Mouse (Mus musculus) MEL (cell line): ENCODE results near the gene Zfp473. TPM values are rescaled to one million over a fixed set of nuclear protein-coding genes. Genes with fewer than 3 reads are reported as not detected.

ENCODE experiments used
- DNase-seq: peaks from one replicate; pipeline ENCODE4 v3.0.0; 2011; ENCODE audit warnings: low read depth, low spot score
- H3K27ac ChIP-seq: 2 replicates; pipeline ENCODE4 v1.5.1; 2012; ENCODE audit warnings: low read depth, mild to moderate bottlenecking, control low read depth, low read length, moderate library complexity; ENCODE audit not compliant: control insufficient read depth
- H3K27me3 ChIP-seq, 2 experiments: fragments of 150-350 bp in 1 of 2; sonication (generic) in 1 of 2; 2 replicates each; pipeline ENCODE4 v1.6.1; 2012; ENCODE audit warnings: low read length in 2 of 2, mild to moderate bottlenecking in 2 of 2, improper control_type of control experiment in 1 of 2, moderate library complexity in 1 of 2; ENCODE audit not compliant: insufficient read depth in 2 of 2, control insufficient read depth in 1 of 2
- H3K36me3 ChIP-seq, 2 experiments: 2 replicates each; pipeline ENCODE4 v1.6.1; 2012 to 2014; ENCODE audit warnings: low read length in 2 of 2, improper control_type of control experiment in 1 of 2, inconsistent platforms in 1 of 2, mild to moderate bottlenecking in 1 of 2; ENCODE audit not compliant: insufficient read depth in 2 of 2, control insufficient read depth in 1 of 2
- H3K4me1 ChIP-seq, 2 experiments: fragments of 150-350 bp in 1 of 2; sonication (generic) in 1 of 2; 2 replicates each; pipeline ENCODE4 v1.6.1; 2012; ENCODE audit warnings: low read length in 2 of 2, improper control_type of control experiment in 1 of 2, mild to moderate bottlenecking in 1 of 2; ENCODE audit not compliant: insufficient read depth in 2 of 2, control insufficient read depth in 1 of 2
- H3K4me3 ChIP-seq, 2 experiments: fragments of 150-350 bp in 1 of 2; sonication (generic) in 1 of 2; 2 replicates each; pipeline ENCODE4 v1.5.1; 2012; ENCODE audit warnings: low read depth in 2 of 2, low read length in 2 of 2, mild to moderate bottlenecking in 2 of 2, moderate library complexity in 2 of 2, control low read depth in 1 of 2, improper control_type of control experiment in 1 of 2; ENCODE audit not compliant: control insufficient read depth in 1 of 2, insufficient read depth in 1 of 2
- H3K79me2 ChIP-seq: 2 replicates; pipeline ENCODE4 v1.6.1; 2012; ENCODE audit warnings: mild to moderate bottlenecking, low read length, moderate library complexity; ENCODE audit not compliant: control insufficient read depth, poor library complexity, insufficient read depth
- H3K9ac ChIP-seq: 2 replicates; pipeline ENCODE4 v1.6.1; 2012; ENCODE audit warnings: low read depth, mild to moderate bottlenecking, control low read depth, low read length, moderate library complexity; ENCODE audit not compliant: control insufficient read depth, poor library complexity, severe bottlenecking
- H3K9me3 ChIP-seq: fragments of 150-350 bp; sonication (generic); replicated peaks from 2 replicates; pipeline ENCODE4 v1.6.1; 2012; ENCODE audit warnings: mild to moderate bottlenecking, low read length, improper control_type of control experiment, moderate library complexity; ENCODE audit not compliant: insufficient read depth
- CHD1 ChIP-seq: IDR thresholded peaks from 2 replicates; pipeline ENCODE4 v1.6.1; 2012; ENCODE audit warnings: low read depth, mild to moderate bottlenecking, inconsistent platforms, low read length, improper control_type of control experiment
- CHD2 ChIP-seq: IDR thresholded peaks from 2 replicates; pipeline ENCODE4 v1.6.1; 2011; ENCODE audit warnings: low read length, improper control_type of control experiment
- CTCF ChIP-seq, 3 experiments: IDR thresholded peaks in 2 of 3; conservative IDR thresholded peaks in 1 of 3; 2 replicates each; pipeline ENCODE4 v1.5.1; 2011 to 2012; ENCODE audit warnings: low read length in 3 of 3, low read depth in 2 of 3, mild to moderate bottlenecking in 2 of 3, improper control_type of control experiment in 1 of 3, inconsistent platforms in 1 of 3, mixed read lengths in 1 of 3, moderate library complexity in 1 of 3; ENCODE audit not compliant: control insufficient read depth in 1 of 3, insufficient read depth in 1 of 3, poor library complexity in 1 of 3, severe bottlenecking in 1 of 3
- GATA1 ChIP-seq: IDR thresholded peaks from 2 replicates; pipeline ENCODE4 v1.6.1; 2011; ENCODE audit warnings: low read depth, low read length, improper control_type of control experiment
- MAFK ChIP-seq: IDR thresholded peaks from 2 replicates; pipeline ENCODE4 v1.6.1; 2011; ENCODE audit warnings: low read depth, mild to moderate bottlenecking, low read length, improper control_type of control experiment, borderline replicate concordance
- MAX ChIP-seq: IDR thresholded peaks from 2 replicates; pipeline ENCODE4 v1.6.1; 2011; ENCODE audit warnings: low read length, improper control_type of control experiment
- MXI1 ChIP-seq: IDR thresholded peaks from 2 replicates; pipeline ENCODE4 v1.6.1; 2011; ENCODE audit warnings: mild to moderate bottlenecking, low read depth, low read length, improper control_type of control experiment
- POLR2A ChIP-seq, 2 experiments: IDR thresholded peaks; 2 replicates each; pipeline ENCODE4 v1.6.1; 2011 to 2012; ENCODE audit warnings: low read length in 2 of 2, mild to moderate bottlenecking in 2 of 2, control low read depth in 1 of 2, improper control_type of control experiment in 1 of 2, low read depth in 1 of 2, moderate library complexity in 1 of 2; ENCODE audit not compliant: control insufficient read depth in 1 of 2, insufficient read depth in 1 of 2, poor library complexity in 1 of 2
- POLR2AphosphoS5 ChIP-seq: IDR thresholded peaks from 2 replicates; pipeline ENCODE4 v1.6.1; 2012; ENCODE audit warnings: low read depth, borderline replicate concordance, mild to moderate bottlenecking, inconsistent platforms, low read length, moderate library complexity, mixed read lengths
- SIN3A ChIP-seq: IDR thresholded peaks from 2 replicates; pipeline ENCODE4 v1.6.1; 2012; ENCODE audit warnings: low read length, improper control_type of control experiment, inconsistent platforms
- polyA plus RNA-seq, 2 experiments: library from polyadenylated mRNA; stranded (reverse) in 1 of 2; unstranded in 1 of 2; fragments of >175 nt in 1 of 2; fragments of >200 nt in 1 of 2; gene quantifications; 2 replicates each; pipeline versions ENCODE4 v1.2.1 to v1.2.4; 2012; ENCODE audit warnings: low replicate concordance in 2 of 2, low read depth in 1 of 2; ENCODE audit not compliant: insufficient read length in 2 of 2, insufficient read depth in 1 of 2, missing spikeins in 1 of 2
- total RNA-seq: library from RNA; depleted of rRNA; stranded (reverse); fragments of 300-350 nt; gene quantifications from 2 replicates; pipeline ENCODE4 v1.2.3, GENCODE M21; 2012

Zfp473 gene
- total and polyA plus RNA-seq, 3 experiments, result 0.65 to 0.96 TPM; not detected in 1

DNA sequence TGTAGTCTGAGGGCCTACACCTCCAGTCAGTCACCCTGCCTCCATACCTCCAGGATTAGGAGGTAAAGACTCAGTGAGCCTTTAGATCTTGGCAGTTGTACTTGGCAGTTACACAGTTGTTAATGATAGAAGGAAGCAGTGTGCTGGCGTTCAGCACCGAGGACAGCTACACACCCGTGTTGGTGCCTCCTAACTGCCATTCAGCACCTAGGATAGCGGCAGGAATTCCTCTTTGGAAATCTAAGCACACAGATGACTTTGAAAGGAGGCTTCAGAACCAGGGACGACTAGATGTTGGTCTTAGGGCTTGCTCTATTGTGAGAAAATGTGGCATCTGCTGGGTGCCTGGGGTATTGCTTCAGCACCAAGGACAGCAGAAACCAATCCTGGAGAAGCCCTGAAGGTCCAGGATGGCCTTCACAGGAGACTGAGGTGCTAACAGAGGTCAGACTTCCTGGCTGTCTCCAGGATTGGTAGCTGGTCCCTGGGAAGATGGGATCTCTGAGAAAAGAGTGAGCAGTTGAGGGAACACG, 19.3 kb upstream of the Zfp473 start:
- H3K27me3 ChIP-seq, result no peaks in the 10 kb centered on the region
- H3K9ac ChIP-seq, result no peak overlapping the region
- H3K36me3 ChIP-seq, result peaks cover 0 to 4% of the 10 kb centered on the region in 2 experiments; a peak in 1 of 4 replicates
- no peak overlapping the region for H3K27ac ChIP-seq
- no peak for TF ChIP-seq CHD1
- TF ChIP-seq SIN3A, result peak; percentile 100
- TF ChIP-seq MXI1, result peak; percentile 99
- TF ChIP-seq MAX, result no peak
- H3K9me3 ChIP-seq, result no peaks in the 10 kb centered on the region
- DNase-seq, result peak; percentile 81
- H3K4me3 ChIP-seq, result no peak overlapping the region
- no peaks in the 10 kb centered on the region for H3K79me2 ChIP-seq
- peaks cover 0 to 2% of the 10 kb centered on the region in 2 experiments; a peak in 1 of 4 replicates for H3K4me1 ChIP-seq

DNA sequence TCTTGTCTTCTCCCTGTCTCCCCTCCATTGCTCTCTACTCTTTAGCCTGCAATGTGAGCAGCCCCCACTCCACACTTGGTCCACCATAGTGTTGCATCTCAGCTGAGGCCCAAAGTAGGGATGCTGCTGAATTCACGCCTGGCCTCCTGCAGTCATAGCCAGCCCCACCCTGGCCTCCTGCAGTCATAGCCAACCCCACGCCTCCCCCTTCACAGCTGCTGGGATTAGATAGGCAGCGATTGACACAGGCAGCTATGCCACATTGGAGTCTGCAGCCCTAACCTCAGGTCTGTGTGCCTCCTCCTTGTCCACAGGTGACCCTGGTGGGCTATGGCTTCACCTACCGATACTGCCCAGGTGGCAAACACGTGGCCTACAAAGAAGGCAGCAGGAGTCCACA, 17.3 kb upstream of the Zfp473 start:
- DNase-seq, result no peak
- H3K36me3 ChIP-seq, result peaks cover 0 to 4% of the 10 kb centered on the region in 2 experiments; a peak in 1 of 4 replicates
- TF ChIP-seq POLR2AphosphoS5 (no peak), CHD1 (no peak), CTCF (IDR thresholded peaks at IDR 0.05 in 2 of 3, conservative IDR thresholded peaks at IDR 0.05 in 1 of 3; ENCODE audit: control insufficient read depth in 1 of 3, insufficient read depth in 1 of 3, low read depth in 2 of 3, low read length in 3 of 3, poor library complexity in 1 of 3, severe bottlenecking in 1 of 3) (no peak), POLR2A (IDR thresholded peaks at IDR 0.05; ENCODE audit: control insufficient read depth in 1 of 2, insufficient read depth in 1 of 2, low read depth in 1 of 2, low read length in 2 of 2, poor library complexity in 1 of 2) (no peak)
- no peak overlapping the region for H3K4me3 ChIP-seq
- H3K27ac ChIP-seq, result no peak overlapping the region
- H3K9ac ChIP-seq, result no peak overlapping the region
- peaks cover 0 to 2% of the 10 kb centered on the region in 2 experiments; a peak in 1 of 4 replicates for H3K4me1 ChIP-seq
- no peaks in the 10 kb centered on the region for H3K79me2 ChIP-seq
- no peaks in the 10 kb centered on the region for H3K9me3 ChIP-seq
- no peaks in the 10 kb centered on the region for H3K27me3 ChIP-seq

DNA sequence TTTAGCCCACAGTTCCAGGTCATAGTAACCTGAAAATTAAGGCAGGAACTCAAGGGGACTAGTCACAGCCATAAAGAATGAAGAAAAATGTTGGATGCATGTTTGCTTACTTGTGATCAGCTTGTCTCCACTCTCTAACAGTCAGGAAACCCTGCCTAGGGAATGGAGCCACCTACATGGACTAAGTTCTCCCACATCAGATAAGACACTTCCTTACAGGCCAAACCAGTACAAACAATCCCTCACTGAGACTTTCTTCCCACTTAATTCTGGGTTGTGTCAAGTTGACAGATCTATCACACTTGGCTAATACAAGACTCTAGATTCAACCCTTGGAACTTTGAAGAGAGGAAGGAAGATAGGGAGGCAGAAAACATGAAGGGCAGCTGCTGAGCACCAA, 9.5 kb upstream of the Zfp473 start:
- no peak for DNase-seq
- H3K4me3 ChIP-seq, result no peak overlapping the region
- no peak overlapping the region for H3K9ac ChIP-seq
- no peak for TF ChIP-seq MAFK
- no peak for TF ChIP-seq CHD2
- TF ChIP-seq GATA1, result peak; percentile 52; the same call in 1 of the 2 replicates
- no peaks in the 10 kb centered on the region; a peak in 2 of 4 replicates for H3K36me3 ChIP-seq
- H3K4me1 ChIP-seq, result no peaks in the 10 kb centered on the region
- no peak overlapping the region for H3K27ac ChIP-seq
- no peaks in the 10 kb centered on the region for H3K27me3 ChIP-seq
- H3K9me3 ChIP-seq, result no peaks in the 10 kb centered on the region
- no peaks in the 10 kb centered on the region for H3K79me2 ChIP-seq
